Mouse (Mus musculus) MEL (cell line): Measurements from ENCODE around the gene Dpf3. TPM values are rescaled to one million over a fixed set of nuclear protein-coding genes. Genes with fewer than 3 reads are reported as not detected.

ENCODE experiments used
- DNase-seq: peaks from one replicate; pipeline ENCODE4 v3.0.0; 2011; ENCODE audit warnings: low read depth, low spot score
- H3K27ac ChIP-seq: 2 replicates; pipeline ENCODE4 v1.5.1; 2012; ENCODE audit warnings: low read depth, mild to moderate bottlenecking, control low read depth, low read length, moderate library complexity; ENCODE audit not compliant: control insufficient read depth
- H3K27me3 ChIP-seq, 2 experiments: fragments of 150-350 bp in 1 of 2; sonication (generic) in 1 of 2; 2 replicates each; pipeline ENCODE4 v1.6.1; 2012; ENCODE audit warnings: low read length in 2 of 2, mild to moderate bottlenecking in 2 of 2, improper control_type of control experiment in 1 of 2, moderate library complexity in 1 of 2; ENCODE audit not compliant: insufficient read depth in 2 of 2, control insufficient read depth in 1 of 2
- H3K36me3 ChIP-seq, 2 experiments: 2 replicates each; pipeline ENCODE4 v1.6.1; 2012 to 2014; ENCODE audit warnings: low read length in 2 of 2, improper control_type of control experiment in 1 of 2, inconsistent platforms in 1 of 2, mild to moderate bottlenecking in 1 of 2; ENCODE audit not compliant: insufficient read depth in 2 of 2, control insufficient read depth in 1 of 2
- H3K4me1 ChIP-seq, 2 experiments: fragments of 150-350 bp in 1 of 2; sonication (generic) in 1 of 2; 2 replicates each; pipeline ENCODE4 v1.6.1; 2012; ENCODE audit warnings: low read length in 2 of 2, improper control_type of control experiment in 1 of 2, mild to moderate bottlenecking in 1 of 2; ENCODE audit not compliant: insufficient read depth in 2 of 2, control insufficient read depth in 1 of 2
- H3K4me3 ChIP-seq, 2 experiments: fragments of 150-350 bp in 1 of 2; sonication (generic) in 1 of 2; 2 replicates each; pipeline ENCODE4 v1.5.1; 2012; ENCODE audit warnings: low read depth in 2 of 2, low read length in 2 of 2, mild to moderate bottlenecking in 2 of 2, moderate library complexity in 2 of 2, control low read depth in 1 of 2, improper control_type of control experiment in 1 of 2; ENCODE audit not compliant: control insufficient read depth in 1 of 2, insufficient read depth in 1 of 2
- H3K79me2 ChIP-seq: 2 replicates; pipeline ENCODE4 v1.6.1; 2012; ENCODE audit warnings: mild to moderate bottlenecking, low read length, moderate library complexity; ENCODE audit not compliant: control insufficient read depth, poor library complexity, insufficient read depth
- H3K9ac ChIP-seq: 2 replicates; pipeline ENCODE4 v1.6.1; 2012; ENCODE audit warnings: low read depth, mild to moderate bottlenecking, control low read depth, low read length, moderate library complexity; ENCODE audit not compliant: control insufficient read depth, poor library complexity, severe bottlenecking
- H3K9me3 ChIP-seq: fragments of 150-350 bp; sonication (generic); replicated peaks from 2 replicates; pipeline ENCODE4 v1.6.1; 2012; ENCODE audit warnings: mild to moderate bottlenecking, low read length, improper control_type of control experiment, moderate library complexity; ENCODE audit not compliant: insufficient read depth
- CHD1 ChIP-seq: IDR thresholded peaks from 2 replicates; pipeline ENCODE4 v1.6.1; 2012; ENCODE audit warnings: low read depth, mild to moderate bottlenecking, inconsistent platforms, low read length, improper control_type of control experiment
- CHD2 ChIP-seq: IDR thresholded peaks from 2 replicates; pipeline ENCODE4 v1.6.1; 2011; ENCODE audit warnings: low read length, improper control_type of control experiment
- ELF1 ChIP-seq: IDR thresholded peaks from 2 replicates; pipeline ENCODE4 v1.6.1; 2014; ENCODE audit warnings: low read depth, mild to moderate bottlenecking, inconsistent platforms, low read length, improper control_type of control experiment, moderate library complexity
- EP300 ChIP-seq, 2 experiments: IDR thresholded peaks; 2 replicates each; pipeline ENCODE4 v1.6.1; 2011; ENCODE audit warnings: improper control_type of control experiment in 2 of 2, low read length in 2 of 2, low read depth in 1 of 2, mild to moderate bottlenecking in 1 of 2
- GABPA ChIP-seq: IDR thresholded peaks from 2 replicates; pipeline ENCODE4 v1.6.1; 2012; ENCODE audit warnings: low read depth, mild to moderate bottlenecking, inconsistent platforms, low read length, improper control_type of control experiment, moderate library complexity
- JUND ChIP-seq: IDR thresholded peaks from 2 replicates; pipeline ENCODE4 v1.6.1; 2011; ENCODE audit warnings: low read depth, mild to moderate bottlenecking, improper control_type of control experiment, low read length
- KAT2A ChIP-seq: conservative IDR thresholded peaks from 2 replicates; pipeline ENCODE4 v1.6.1; 2012; ENCODE audit warnings: low read depth, low read length, improper control_type of control experiment, inconsistent platforms
- MAFK ChIP-seq: IDR thresholded peaks from 2 replicates; pipeline ENCODE4 v1.6.1; 2011; ENCODE audit warnings: low read depth, mild to moderate bottlenecking, low read length, improper control_type of control experiment, borderline replicate concordance
- MAX ChIP-seq: IDR thresholded peaks from 2 replicates; pipeline ENCODE4 v1.6.1; 2011; ENCODE audit warnings: low read length, improper control_type of control experiment
- MAZ ChIP-seq: IDR thresholded peaks from 2 replicates; pipeline ENCODE4 v1.6.1; 2012; ENCODE audit warnings: low read depth, mild to moderate bottlenecking, inconsistent platforms, low read length, improper control_type of control experiment
- MEF2A ChIP-seq: IDR thresholded peaks from 2 replicates; pipeline ENCODE4 v1.6.1; 2014; ENCODE audit warnings: low read depth, mild to moderate bottlenecking, inconsistent platforms, low read length, improper control_type of control experiment; ENCODE audit not compliant: poor library complexity, insufficient replicate concordance, severe bottlenecking; ENCODE audit errors: extremely low read depth
- MXI1 ChIP-seq: IDR thresholded peaks from 2 replicates; pipeline ENCODE4 v1.6.1; 2011; ENCODE audit warnings: mild to moderate bottlenecking, low read depth, low read length, improper control_type of control experiment
- MYB ChIP-seq: IDR thresholded peaks from 2 replicates; pipeline ENCODE4 v1.6.1; 2011; ENCODE audit warnings: mild to moderate bottlenecking, low read depth, low read length, improper control_type of control experiment
- MYC ChIP-seq: IDR thresholded peaks from 2 replicates; pipeline ENCODE4 v1.6.1; 2011; ENCODE audit warnings: low read depth, mild to moderate bottlenecking, low read length, improper control_type of control experiment, moderate library complexity
- POLR2A ChIP-seq, 2 experiments: IDR thresholded peaks; 2 replicates each; pipeline ENCODE4 v1.6.1; 2011 to 2012; ENCODE audit warnings: low read length in 2 of 2, mild to moderate bottlenecking in 2 of 2, control low read depth in 1 of 2, improper control_type of control experiment in 1 of 2, low read depth in 1 of 2, moderate library complexity in 1 of 2; ENCODE audit not compliant: control insufficient read depth in 1 of 2, insufficient read depth in 1 of 2, poor library complexity in 1 of 2
- POLR2AphosphoS2 ChIP-seq: IDR thresholded peaks from 2 replicates; pipeline ENCODE4 v1.6.1; 2011; ENCODE audit warnings: low read length, improper control_type of control experiment
- POLR2AphosphoS5 ChIP-seq: IDR thresholded peaks from 2 replicates; pipeline ENCODE4 v1.6.1; 2012; ENCODE audit warnings: low read depth, borderline replicate concordance, mild to moderate bottlenecking, inconsistent platforms, low read length, moderate library complexity, mixed read lengths
- RCOR1 ChIP-seq: IDR thresholded peaks from 2 replicates; pipeline ENCODE4 v1.6.1; 2012; ENCODE audit warnings: low read depth, mild to moderate bottlenecking, inconsistent platforms, low read length, improper control_type of control experiment
- TAL1 ChIP-seq: IDR thresholded peaks from 2 replicates; pipeline ENCODE4 v1.6.1; 2012; ENCODE audit warnings: mild to moderate bottlenecking, inconsistent platforms, low read length, moderate library complexity, mixed read lengths
- TBP ChIP-seq: IDR thresholded peaks from 2 replicates; pipeline ENCODE4 v1.8.0; 2011; ENCODE audit warnings: low read depth, low read length, improper control_type of control experiment
- TCF12 ChIP-seq: IDR thresholded peaks from 2 replicates; pipeline ENCODE4 v1.6.1; 2014; ENCODE audit warnings: low read depth, mild to moderate bottlenecking, inconsistent platforms, low read length, improper control_type of control experiment, moderate library complexity
- UBTF ChIP-seq: IDR thresholded peaks from 2 replicates; pipeline ENCODE4 v1.6.1; 2012; ENCODE audit warnings: low read depth, mild to moderate bottlenecking, inconsistent platforms, low read length, improper control_type of control experiment, moderate library complexity, borderline replicate concordance; ENCODE audit not compliant: insufficient read depth
- USF1 ChIP-seq: IDR thresholded peaks from 2 replicates; pipeline ENCODE4 v1.6.1; 2014; ENCODE audit warnings: low read depth, mild to moderate bottlenecking, inconsistent platforms, low read length, improper control_type of control experiment, moderate library complexity
- ZC3H11A ChIP-seq: IDR thresholded peaks from 2 replicates; pipeline ENCODE4 v1.6.1; 2012; ENCODE audit warnings: low read depth, mild to moderate bottlenecking, inconsistent platforms, low read length, improper control_type of control experiment
- ZKSCAN1 ChIP-seq: IDR thresholded peaks from 2 replicates; pipeline ENCODE4 v1.6.1; 2012; ENCODE audit warnings: low read depth, mild to moderate bottlenecking, inconsistent platforms, low read length, improper control_type of control experiment, moderate library complexity
- ZMIZ1 ChIP-seq: IDR thresholded peaks from 2 replicates; pipeline ENCODE4 v1.6.1; 2012; ENCODE audit warnings: low read depth, mild to moderate bottlenecking, inconsistent platforms, low read length, improper control_type of control experiment, moderate library complexity
- polyA plus RNA-seq, 2 experiments: library from polyadenylated mRNA; stranded (reverse) in 1 of 2; unstranded in 1 of 2; fragments of >175 nt in 1 of 2; fragments of >200 nt in 1 of 2; gene quantifications; 2 replicates each; pipeline versions ENCODE4 v1.2.1 to v1.2.4; 2012; ENCODE audit warnings: low replicate concordance in 2 of 2, low read depth in 1 of 2; ENCODE audit not compliant: insufficient read length in 2 of 2, insufficient read depth in 1 of 2, missing spikeins in 1 of 2
- total RNA-seq: library from RNA; depleted of rRNA; stranded (reverse); fragments of 300-350 nt; gene quantifications from 2 replicates; pipeline ENCODE4 v1.2.3, GENCODE M21; 2012

The Dpf3 gene
- total and polyA plus RNA-seq, 3 experiments, result 4.2 to 6.8 TPM; not detected in 1

DNA sequence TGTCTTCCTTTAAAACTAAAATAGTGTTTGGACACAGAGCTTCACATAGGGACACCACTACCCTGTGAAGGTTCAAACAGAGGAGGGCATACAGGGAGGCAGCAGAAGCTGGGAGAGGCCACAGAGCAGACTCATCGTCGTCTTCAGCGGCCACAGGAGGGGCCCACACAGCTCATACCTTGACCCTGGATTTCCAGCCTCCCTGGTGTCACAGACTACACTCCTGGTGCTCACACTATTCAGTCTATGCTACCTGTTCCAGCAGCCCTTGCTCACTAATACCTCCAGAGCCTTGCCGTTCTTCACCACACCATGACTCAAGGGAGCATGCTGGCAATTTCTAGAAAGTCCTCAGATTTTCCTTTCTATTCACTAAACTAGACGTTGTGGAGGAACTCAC lies 76.5 kb downstream of the Dpf3 start:
- TF ChIP-seq ZC3H11A (no peak), CHD2 (no peak), MYB (no peak), TBP (no peak), RCOR1 (no peak), KAT2A (no peak), POLR2A (IDR thresholded peaks at IDR 0.05; ENCODE audit: control insufficient read depth in 1 of 2, insufficient read depth in 1 of 2, low read depth in 1 of 2, low read length in 2 of 2, poor library complexity in 1 of 2) (no peak), MAZ (no peak), UBTF (no peak), POLR2AphosphoS2 (no peak), ZKSCAN1 (no peak), TAL1 (no peak), TCF12 (no peak)
- Histone ChIP-seq H3K27ac (no peak overlapping the region), H3K79me2 (no peaks in the 10 kb centered on the region), H3K9me3 (no peaks in the 10 kb centered on the region), H3K36me3 (no peaks in the 10 kb centered on the region), H3K4me1 (no peaks in the 10 kb centered on the region), H3K9ac (no peak overlapping the region), H3K4me3 (no peak overlapping the region), H3K27me3 (no peaks in the 10 kb centered on the region)
- no peak for DNase-seq

DNA sequence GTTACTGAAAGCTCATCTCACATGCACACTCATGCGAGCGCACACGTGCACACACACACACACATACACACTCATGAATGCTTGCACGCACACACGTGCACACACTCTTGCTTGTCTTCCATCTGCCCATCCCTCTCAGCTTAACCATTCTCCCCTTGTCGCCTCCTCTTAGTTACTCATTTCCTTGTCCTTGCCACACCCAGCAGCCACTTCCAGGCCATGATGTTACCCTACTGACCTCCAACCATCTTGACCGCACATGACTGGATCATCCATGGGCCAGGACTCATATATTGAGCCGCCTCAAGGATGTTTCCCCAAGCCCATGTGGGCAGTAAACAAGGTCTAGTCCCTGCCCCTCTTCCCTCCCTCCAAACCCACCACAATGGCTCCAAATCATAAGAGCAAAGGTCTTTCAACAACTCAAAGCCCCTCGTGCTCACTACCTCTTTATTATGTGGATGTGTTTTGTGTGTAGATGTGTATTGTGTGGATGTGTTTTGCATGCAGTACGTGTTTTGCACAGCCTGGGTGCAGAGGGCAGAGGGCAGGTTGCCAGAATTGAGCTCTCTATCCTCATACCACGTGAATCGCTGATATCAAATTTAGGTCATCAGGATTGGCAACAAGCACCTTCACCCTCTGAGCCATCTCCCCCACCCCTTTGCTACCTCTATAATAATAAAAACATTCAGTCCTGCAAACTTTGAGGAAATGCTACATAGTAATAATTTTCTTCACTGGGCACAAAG lies 82.0 kb downstream of the Dpf3 start:
- no peaks in the 10 kb centered on the region for H3K79me2 ChIP-seq
- H3K36me3 ChIP-seq, result no peaks in the 10 kb centered on the region
- H3K4me3 ChIP-seq, result no peak overlapping the region
- no peaks in the 10 kb centered on the region for H3K4me1 ChIP-seq
- no peaks in the 10 kb centered on the region for H3K9me3 ChIP-seq
- H3K27ac ChIP-seq, result no peak overlapping the region
- no peak for DNase-seq
- TF ChIP-seq GABPA, result no peak
- TF ChIP-seq MYC, result no peak
- TF ChIP-seq MAFK, result no peak
- TF ChIP-seq MAX, result no peak
- TF ChIP-seq KAT2A, result no peak
- no peak for TF ChIP-seq MEF2A
- TF ChIP-seq MAZ, result no peak
- no peak for TF ChIP-seq JUND
- no peak for TF ChIP-seq POLR2A (IDR thresholded peaks at IDR 0.05; ENCODE audit: control insufficient read depth in 1 of 2, insufficient read depth in 1 of 2, low read depth in 1 of 2, low read length in 2 of 2, poor library complexity in 1 of 2)
- no peak for TF ChIP-seq MXI1
- no peak for TF ChIP-seq MYB
- no peak for TF ChIP-seq ZMIZ1
- TF ChIP-seq CHD1, result no peak
- no peak for TF ChIP-seq CHD2
- TF ChIP-seq POLR2AphosphoS5, result no peak
- TF ChIP-seq ZKSCAN1, result no peak
- TF ChIP-seq USF1, result no peak
- TF ChIP-seq ELF1, result no peak
- TF ChIP-seq RCOR1, result no peak
- TF ChIP-seq EP300 (IDR thresholded peaks at IDR 0.05; ENCODE audit: low read depth in 1 of 2, low read length in 2 of 2), result no peak
- TF ChIP-seq, all 39 proteins: peak for 0
- H3K9ac ChIP-seq, result no peak overlapping the region
- H3K27me3 ChIP-seq, result no peaks in the 10 kb centered on the region
